ENCODE assay signal across 17 mouse cellular contexts in genomic region chr15:62222731-62223130, GRCm38 (mm10).
DNase-seq lines count a peak whose midpoint lies in the region; ATAC-seq and TF ChIP-seq lines count a peak whose summit lies in the region.
"Had no signal": no experiment of that assay in that cellular context is flagged by ENCODE, and none has a peak within 500 bp of the region (broad histone marks: within the 10 kb centered on the region; RNA-seq: fewer than 3 reads in every experiment).

No protein-coding gene starts in this region.

- 76% methylated on average over 5 of the region's 5 CpGs for WGBS in midbrain, embryonic 11.5 days
- WGBS in midbrain, embryonic 14.5 days = 72% methylated on average over 5 of the region's 5 CpGs

- H3K9me3 ChIP-seq in midbrain, embryonic 11.5 days (ENCODE audit: control insufficient read depth, low read length) = no peaks in the 10 kb centered on the region
- no peaks in the 10 kb centered on the region for H3K9me3 ChIP-seq in midbrain, embryonic 14.5 days (ENCODE audit: control insufficient read depth, low read length)
- H3K9me3 ChIP-seq: embryonic facial prominence, embryonic 13.5 days; heart, embryonic 15.5 days; kidney, embryonic 15.5 days; limb, embryonic 12.5 days had no signal

- H3K27ac ChIP-seq in midbrain, embryonic 11.5 days (ENCODE audit: low read depth, low read length) = no peak overlapping the region
- no peak overlapping the region for H3K27ac ChIP-seq in midbrain, embryonic 14.5 days (replicated peaks; ENCODE audit: low read depth, low read length)
- H3K27ac ChIP-seq: embryonic facial prominence, embryonic 13.5 days; heart, embryonic 15.5 days; hindbrain, postnatal 0 days; kidney, embryonic 15.5 days; limb, embryonic 12.5 days had no signal

- H3K4me2 ChIP-seq in midbrain, embryonic 11.5 days = no peak overlapping the region
- no peak overlapping the region for H3K4me2 ChIP-seq in midbrain, embryonic 14.5 days (ENCODE audit: low read length)
- H3K4me2 ChIP-seq in myocyte (ENCODE audit: low read depth) = peak overlapping the region; percentile 40
- H3K4me2 ChIP-seq: embryonic facial prominence, embryonic 13.5 days; heart, embryonic 15.5 days; kidney, embryonic 15.5 days; limb, embryonic 12.5 days had no signal

- no peak overlapping the region for H3K4me3 ChIP-seq in midbrain, embryonic 11.5 days (ENCODE audit: low read depth, low read length)
- H3K4me3 ChIP-seq in midbrain, embryonic 14.5 days (replicated peaks; ENCODE audit: low read depth, low read length) = no peak overlapping the region
- H3K4me3 ChIP-seq in myocyte = no peak overlapping the region
- H3K4me3 ChIP-seq: embryonic facial prominence, embryonic 13.5 days; heart, embryonic 15.5 days; kidney, embryonic 15.5 days; limb, embryonic 12.5 days had no signal

- no peaks in the 10 kb centered on the region for H3K27me3 ChIP-seq in midbrain, embryonic 11.5 days (ENCODE audit: control insufficient read depth, insufficient read depth, low read length)
- no peaks in the 10 kb centered on the region for H3K27me3 ChIP-seq in midbrain, embryonic 14.5 days (ENCODE audit: control insufficient read depth, insufficient read depth, low read length)
- no peaks in the 10 kb centered on the region for H3K27me3 ChIP-seq in myocyte (ENCODE audit: control insufficient read depth, insufficient read depth, insufficient read length)
- H3K27me3 ChIP-seq: embryonic facial prominence, embryonic 13.5 days; heart, embryonic 15.5 days; kidney, embryonic 15.5 days; limb, embryonic 12.5 days had no signal

- no peak overlapping the region for H3ac ChIP-seq in myocyte (ENCODE audit: control insufficient read depth, insufficient read length)

- peak; percentile 11; the same call in 1 of the 2 replicates for ATAC-seq in midbrain, embryonic 11.5 days (ENCODE audit: low FRiP score)
- no peak for ATAC-seq in midbrain, embryonic 14.5 days (ENCODE audit: low FRiP score, low TSS enrichment)
- ATAC-seq in erythroid progenitor cell, adult 5-6 weeks (replicated peaks; ENCODE audit: low FRiP score, poor library complexity, severe bottlenecking) = peak; percentile 10; the same call in 1 of the 2 replicates
- no peak for ATAC-seq in megakaryocyte progenitor cell, adult 5-6 weeks (replicated peaks; ENCODE audit: poor library complexity)
- ATAC-seq: activated CD4-positive, CD25-positive, alpha-beta regulatory T cell, adult 4 months; hindbrain, postnatal 0 days had no signal

- no peaks in the 10 kb centered on the region for H3K4me1 ChIP-seq in midbrain, embryonic 11.5 days (ENCODE audit: control insufficient read depth, insufficient read depth, low read length)
- no peaks in the 10 kb centered on the region for H3K4me1 ChIP-seq in midbrain, embryonic 14.5 days (ENCODE audit: control insufficient read depth, insufficient read depth, low read length)
- H3K4me1 ChIP-seq: embryonic facial prominence, embryonic 13.5 days; kidney, embryonic 15.5 days; limb, embryonic 12.5 days had no signal

- no peaks in the 10 kb centered on the region for H3K36me3 ChIP-seq in midbrain, embryonic 11.5 days (ENCODE audit: control insufficient read depth, insufficient read depth, low read length)
- no peaks in the 10 kb centered on the region for H3K36me3 ChIP-seq in midbrain, embryonic 14.5 days (ENCODE audit: control insufficient read depth, insufficient read depth, low read length)
- no peaks in the 10 kb centered on the region for H3K36me3 ChIP-seq in myocyte (ENCODE audit: control insufficient read depth, insufficient read depth)
- H3K36me3 ChIP-seq: heart, embryonic 15.5 days; kidney, embryonic 15.5 days; limb, embryonic 12.5 days had no signal

- H3K9ac ChIP-seq in midbrain, embryonic 11.5 days (ENCODE audit: low read length) = no peak overlapping the region
- H3K9ac ChIP-seq in midbrain, embryonic 14.5 days (replicated peaks; ENCODE audit: low read length) = no peak overlapping the region
- H3K9ac ChIP-seq: embryonic facial prominence, embryonic 13.5 days; heart, embryonic 15.5 days; kidney, embryonic 15.5 days; limb, embryonic 12.5 days had no signal

- H3K79me2 ChIP-seq in myocyte (ENCODE audit: control insufficient read depth, insufficient read depth) = peaks cover 10% of the 10 kb centered on the region

- no peak for DNase-seq in midbrain, embryonic 11.5 days (ENCODE audit: low spot score, missing footprints)
- DNase-seq in midbrain, embryonic 14.5 days = no peak
- peak; percentile 89 to 94 for DNase-seq in adrenal gland, adult (ENCODE audit: inconsistent age in 2 of 2, low spot score in 1 of 2)
- DNase-seq in right cerebral cortex, postnatal 14 days = no peak
- no peak for DNase-seq in thymus, postnatal 36 days
- DNase-seq: cerebellum, postnatal 36 days; gastrocnemius, postnatal 25 days; lung, postnatal 36 days had no signal

- TF ChIP-seq POLR2A in myocyte (IDR thresholded peaks at IDR 0.05; ENCODE audit: insufficient read length, low read depth) = no peak

TF ChIP-seq in myocyte, 11 proteins besides CTCF, POLR2A, EP300 and RAD21:
- TF ChIP-seq MAX (IDR thresholded peaks at IDR 0.05; ENCODE audit: low read depth) (no peak), POLR2AphosphoS2 (IDR thresholded peaks at IDR 0.05; ENCODE audit: insufficient read length, low read depth) (no peak), TCF3 (IDR thresholded peaks at IDR 0.05; ENCODE audit: insufficient read length, low read depth) (no peak), MYOG (IDR thresholded peaks at IDR 0.05; ENCODE audit: control insufficient read depth in 1 of 3, insufficient read depth in 1 of 3, insufficient read length in 2 of 3, low read depth in 2 of 3) (no peak), SRF (IDR thresholded peaks at IDR 0.05; ENCODE audit: control insufficient read depth, insufficient read length, low read depth) (no peak), TCF12 (IDR thresholded peaks at IDR 0.05; ENCODE audit: insufficient read depth, poor library complexity, severe bottlenecking) (no peak), E2F4 (IDR thresholded peaks at IDR 0.05; ENCODE audit: insufficient read depth) (no peak), REST (IDR thresholded peaks at IDR 0.05; ENCODE audit: insufficient read depth, insufficient read length) (no peak), MYOD1 (IDR thresholded peaks at IDR 0.05; ENCODE audit: control insufficient read depth in 1 of 3, insufficient read length in 2 of 3, low read depth in 2 of 3) (no peak), USF1 (IDR thresholded peaks at IDR 0.05; ENCODE audit: low read depth) (no peak), CEBPB (IDR thresholded peaks at IDR 0.05; ENCODE audit: insufficient read depth, poor library complexity, severe bottlenecking) (no peak)

Comparison
In these comparisons a context has a peak if more than half of its experiments do, and no peak if none do; other contexts are left out.
1. ATAC-seq: peak in midbrain, embryonic 11.5 days (single experiment) and erythroid progenitor cell, adult 5-6 weeks (single experiment); none in midbrain, embryonic 14.5 days (single experiment) and megakaryocyte progenitor cell, adult 5-6 weeks (single experiment).
2. DNase-seq: peak in adrenal gland, adult (2 of 2); none in midbrain, embryonic 11.5 days (single experiment), midbrain, embryonic 14.5 days (single experiment), right cerebral cortex, postnatal 14 days (single experiment) and thymus, postnatal 36 days (0 of 2).